Mouse (Mus musculus) lung, postnatal 14 days (tissue): Measurements from ENCODE around the gene Tubb5.
A peak's percentile ranks its signal among the peaks of the same experiment; 100 is the strongest.
"Not testable (repeated sequence)": the region's sequence is repeated elsewhere in the genome, so short reads cannot be mapped to it uniquely, and the experiment has no call there.

Experiments
- DNase-seq: peaks from one replicate; pipeline ENCODE4 v3.0.0; 2021

Gene Tubb5

GRCm38 (mm10) chr17:35859835-35860234, 21.7 kb upstream of the Tubb5 start:
- no peak for DNase-seq

- no peak for DNase-seq
Observed at GRCm38 (mm10) chr17:35859371-35859770, 21.3 kb upstream of the Tubb5 start.

GRCm38 (mm10) chr17:35850974-35851373, 12.9 kb upstream of the Tubb5 start:
- no peak for DNase-seq

- DNase-seq, result no peak
Observed at GRCm38 (mm10) chr17:35848112-35848511, 10.0 kb upstream of the Tubb5 start.

- DNase-seq, result no peak
Observed at GRCm38 (mm10) chr17:35843514-35843913, 5.4 kb upstream of the Tubb5 start.

- no peak for DNase-seq
Observed at GRCm38 (mm10) chr17:35842006-35842405, 3.9 kb upstream of the Tubb5 start.

GRCm38 (mm10) chr17:35841076-35841950, 3.2 kb upstream of the Tubb5 start, which contains the start of gene Mdc1:
TSS of gene Mdc1 (plus strand) at chr17:35841515.
- DNase-seq, result peak; percentile 99

GRCm38 (mm10) chr17:35840561-35840960, 2.5 kb upstream of the Tubb5 start:
- no peak for DNase-seq

GRCm38 (mm10) chr17:35839002-35839401, 896 bp upstream of the Tubb5 start:
- not testable (repeated sequence) for DNase-seq

- DNase-seq, result no peak
Observed at GRCm38 (mm10) chr17:35838570-35838969, 464 bp upstream of the Tubb5 start.

GRCm38 (mm10) chr17:35837487-35837886, 619 bp downstream of the Tubb5 start:
- peak; percentile 67 for DNase-seq

GRCm38 (mm10) chr17:35836991-35837422, 1.1 kb downstream of the Tubb5 start:
- peak; percentile 88 for DNase-seq

GRCm38 (mm10) chr17:35836178-35836965, 1.7 kb downstream of the Tubb5 start:
- DNase-seq, result peak; percentile 92

GRCm38 (mm10) chr17:35835424-35836140, 2.5 kb downstream of the Tubb5 start:
- no peak for DNase-seq

- no peak for DNase-seq
Observed at GRCm38 (mm10) chr17:35834696-35835422, 3.2 kb downstream of the Tubb5 start.

GRCm38 (mm10) chr17:35833894-35834293, 4.2 kb downstream of the Tubb5 start:
- no peak for DNase-seq

GRCm38 (mm10) chr17:35833239-35833751, 4.8 kb downstream of the Tubb5 start:
- DNase-seq, result no peak

- no peak for DNase-seq
Observed at GRCm38 (mm10) chr17:35832400-35833238, 5.5 kb downstream of the Tubb5 start.

- DNase-seq, result peak; percentile 89
Observed at GRCm38 (mm10) chr17:35829737-35830136, 8.4 kb downstream of the Tubb5 start.

- DNase-seq, result no peak
Observed at GRCm38 (mm10) chr17:35825109-35825850, 12.8 kb downstream of the Tubb5 start.
